Mouse (Mus musculus): ENCODE results near the gene Gmnn.
"Not testable (repeated sequence)": the region's sequence is repeated elsewhere in the genome, so short reads cannot be mapped to it uniquely, and the experiment has no call there.

Gene Gmnn

GRCm38 (mm10) chr13:24778026-24778425 lies 16.3 kb upstream of the Gmnn start:
- POLR2A ChIA-PET, result interaction anchor here in 2 of 4 experiments (0.6 to 1.4 kb wide), 3 partner anchors 15 to 17 kb away, joined by 3 to 4 read pairs (median 3); partner anchors contain the start of gene Gmnn (in 2 of the 2)

GRCm38 (mm10) chr13:24776146-24776844 lies 14.6 kb upstream of the Gmnn start:
- CTCF ChIA-PET, result interaction anchor here in 3 of 4 experiments (0.6 to 1.3 kb wide), 7 partner anchors 10 to 339 kb away, joined by 3 to 5 read pairs (median 3); no protein-coding TSS in a partner anchor
- POLR2A ChIA-PET, result interaction anchor here in 2 of 4 experiments (1.3 to 2.0 kb wide), 3 partner anchors 15 to 24 kb away, joined by 4 to 6 read pairs (median 5); partner anchors contain the start of gene Gmnn (in 1 of the 2)

More at GRCm38 (mm10) chr13:24778026-24778425, 16.3 kb upstream of the Gmnn start:
- CTCF ChIA-PET, result no interaction called here

GRCm38 (mm10) chr13:24771482-24771881 lies 9.8 kb upstream of the Gmnn start:
- CTCF ChIA-PET, POLR2A ChIA-PET: not testable (repeated sequence)

GRCm38 (mm10) chr13:24767809-24768208 lies 6.1 kb upstream of the Gmnn start:
- POLR2A ChIA-PET, result interaction anchor here in 1 of 4 experiments (0.6 to 0.7 kb wide), 2 partner anchors 33 to 65 kb away, joined by 3 read pairs; no protein-coding TSS in a partner anchor
- CTCF ChIA-PET, result not testable (repeated sequence)

- POLR2A ChIA-PET, result interaction anchor here (0.6 to 7.2 kb wide), 30 partner anchors 9 to 1015 kb away, joined by 3 to 67 read pairs (median 4); no protein-coding TSS in a partner anchor
- CTCF ChIA-PET, result interaction anchor here in 1 of 4 experiments (1.3 kb wide), 1 partner anchor 293 kb away, joined by 3 read pairs; no protein-coding TSS in a partner anchor
These were observed 531 bp upstream of the Gmnn start for GRCm38 (mm10) chr13:24762254-24762653.

- ChIA-PET CTCF (interaction anchor here in 1 of 4 experiments (0.6 to 1.3 kb wide), 2 partner anchors 178 to 294 kb away, joined by 3 read pairs; no protein-coding TSS in a partner anchor), POLR2A (interaction anchor here (0.6 to 7.2 kb wide), 31 partner anchors 7 to 1001 kb away, joined by 3 to 67 read pairs (median 4); partner anchors contain the start of gene Hist1h1a (in 2 of the 4))
These were observed 680 bp downstream of the Gmnn start for GRCm38 (mm10) chr13:24761083-24761402.

- POLR2A ChIA-PET, result interaction anchor here (0.9 to 7.2 kb wide), 12 partner anchors 8 to 997 kb away, joined by 3 to 67 read pairs (median 6); partner anchors contain the start of gene Hist1h1a (in 1 of the 4)
- CTCF ChIA-PET, result no interaction called here
These were observed 1.3 kb downstream of the Gmnn start for GRCm38 (mm10) chr13:24760351-24760870.

- POLR2A ChIA-PET, result interaction anchor here in 2 of 4 experiments (1.4 to 7.2 kb wide), 5 partner anchors 13 to 58 kb away, joined by 3 to 67 read pairs (median 7); no protein-coding TSS in a partner anchor
- CTCF ChIA-PET, result no interaction called here
These were observed 2.3 kb downstream of the Gmnn start for GRCm38 (mm10) chr13:24759451-24759850.

GRCm38 (mm10) chr13:24757820-24758564 lies 3.7 kb downstream of the Gmnn start:
- CTCF ChIA-PET, result no interaction called here
- POLR2A ChIA-PET, result interaction anchor here in 3 of 4 experiments (0.6 to 7.2 kb wide), 10 partner anchors 11 to 158 kb away, joined by 3 to 67 read pairs (median 4); no protein-coding TSS in a partner anchor

GRCm38 (mm10) chr13:24756756-24757155 lies 5.0 kb downstream of the Gmnn start:
- CTCF ChIA-PET, result no interaction called here
- POLR2A ChIA-PET, result interaction anchor here in 2 of 4 experiments (0.6 to 7.2 kb wide), 10 partner anchors 10 to 447 kb away, joined by 3 to 67 read pairs (median 3); no protein-coding TSS in a partner anchor

GRCm38 (mm10) chr13:24751396-24751795 lies 10.3 kb downstream of the Gmnn start:
- CTCF ChIA-PET, result interaction anchor here in 1 of 4 experiments (1.0 kb wide), 1 partner anchor 38 kb away, joined by 3 read pairs; no protein-coding TSS in a partner anchor
- POLR2A ChIA-PET, result interaction anchor here in 1 of 4 experiments (0.8 to 8.8 kb wide), 7 partner anchors 8 to 49 kb away, joined by 4 to 67 read pairs (median 8); partner anchors contain the start of genes Armh2 and Gmnn

- POLR2A ChIA-PET, result interaction anchor here (0.9 to 8.8 kb wide), 11 partner anchors 8 to 987 kb away, joined by 3 to 67 read pairs (median 3); partner anchors contain the start of genes Armh2 (in 2 of the 4), Gmnn (in 2 of the 4), Hist1h1a (in 1 of the 4) and Tdp2 (in 1 of the 4)
- CTCF ChIA-PET, result interaction anchor here in 2 of 4 experiments (0.6 to 1.0 kb wide), 2 partner anchors 10 to 37 kb away, joined by 3 read pairs; no protein-coding TSS in a partner anchor
These were observed 10.9 kb downstream of the Gmnn start for GRCm38 (mm10) chr13:24750807-24751206.

- POLR2A ChIA-PET, result interaction anchor here in 3 of 4 experiments (0.9 to 8.8 kb wide), 4 partner anchors 11 to 14 kb away, joined by 3 to 67 read pairs (median 7); partner anchors contain the start of gene Gmnn (in 3 of the 3)
- CTCF ChIA-PET, result interaction anchor here in 1 of 4 experiments (0.6 kb wide), 1 partner anchor 436 kb away, joined by 10 read pairs; no protein-coding TSS in a partner anchor
These were observed 13.9 kb downstream of the Gmnn start for GRCm38 (mm10) chr13:24747823-24748222.

- CTCF ChIA-PET, result interaction anchor here in 2 of 4 experiments (0.6 to 1.3 kb wide), 3 partner anchors 10 to 54 kb away, joined by 3 read pairs; no protein-coding TSS in a partner anchor
- POLR2A ChIA-PET, result interaction anchor here in 2 of 4 experiments (0.7 to 3.8 kb wide), 8 partner anchors 9 to 977 kb away, joined by 3 to 25 read pairs (median 4); no protein-coding TSS in a partner anchor
These were observed 20.7 kb downstream of the Gmnn start, which contains the start of gene Armh2 for GRCm38 (mm10) chr13:24741028-24741427. Gene Armh2 (plus strand): TSS chr13:24741232.

GRCm38 (mm10) chr13:24735608-24736131 lies 26.1 kb downstream of the Gmnn start:
- POLR2A ChIA-PET, result interaction anchor here in 2 of 4 experiments (0.9 to 2.3 kb wide), 5 partner anchors 16 to 67 kb away, joined by 3 to 5 read pairs (median 4); partner anchors contain the start of gene Gmnn (in 1 of the 2)
- CTCF ChIA-PET, result interaction anchor here in 2 of 4 experiments (1.0 to 1.6 kb wide), 2 partner anchors 14 to 22 kb away, joined by 3 to 4 read pairs; no protein-coding TSS in a partner anchor

- CTCF ChIA-PET, result interaction anchor here in 1 of 4 experiments (1.6 kb wide), 1 partner anchor 21 kb away, joined by 4 read pairs; no protein-coding TSS in a partner anchor
- POLR2A ChIA-PET, result interaction anchor here in 2 of 4 experiments (1.2 to 1.8 kb wide), 5 partner anchors 9 to 69 kb away, joined by 3 to 5 read pairs (median 3); partner anchors contain the start of gene Gmnn (in 1 of the 2)
These were observed 27.2 kb downstream of the Gmnn start for GRCm38 (mm10) chr13:24734502-24734901.

GRCm38 (mm10) chr13:24729128-24729527 lies 32.6 kb downstream of the Gmnn start:
- ChIA-PET CTCF (interaction anchor here in 1 of 4 experiments (0.6 kb wide), 1 partner anchor 312 kb away, joined by 4 read pairs; no protein-coding TSS in a partner anchor), POLR2A (interaction anchor here in 2 of 4 experiments (0.6 to 0.9 kb wide), 3 partner anchors 10 to 33 kb away, joined by 3 to 4 read pairs (median 3); partner anchors contain the start of gene Gmnn (in 1 of the 2))
